Mouse (Mus musculus) myocyte (in vitro differentiated cells): ENCODE data around the gene 1810055G02Rik.

Source experiments
- CEBPB ChIP-seq: IDR thresholded peaks from 2 replicates; pipeline ENCODE4 v1.6.1; 2011; ENCODE audit warnings: mild to moderate bottlenecking, moderate library complexity; ENCODE audit not compliant: poor library complexity, insufficient read depth, severe bottlenecking
- E2F4 ChIP-seq: IDR thresholded peaks from one replicate; pipeline ENCODE4 v1.6.1; 2011; ENCODE audit warnings: mild to moderate bottlenecking, control low read depth, moderate library complexity; ENCODE audit not compliant: insufficient read depth
- MAX ChIP-seq: IDR thresholded peaks from one replicate; pipeline ENCODE4 v1.6.1; 2011; ENCODE audit warnings: low read depth, mild to moderate bottlenecking, control low read depth
- MYOD1 ChIP-seq, 3 experiments: IDR thresholded peaks; one replicate each; pipeline ENCODE4 v1.6.1; 2011; ENCODE audit warnings: control low read depth in 2 of 3, low read depth in 2 of 3, mild to moderate bottlenecking in 2 of 3, moderate library complexity in 1 of 3; ENCODE audit not compliant: insufficient read length in 2 of 3, control insufficient read depth in 1 of 3
- MYOG ChIP-seq, 3 experiments: IDR thresholded peaks; one replicate each; pipeline ENCODE4 v1.6.1; 2011; ENCODE audit warnings: control low read depth in 2 of 3, low read depth in 2 of 3, mild to moderate bottlenecking in 2 of 3; ENCODE audit not compliant: insufficient read length in 2 of 3, control insufficient read depth in 1 of 3, insufficient read depth in 1 of 3
- POLR2A ChIP-seq: IDR thresholded peaks from one replicate; pipeline ENCODE4 v1.6.1; 2011; ENCODE audit warnings: low read depth, mild to moderate bottlenecking, control low read depth, moderate library complexity; ENCODE audit not compliant: insufficient read length
- POLR2AphosphoS2 ChIP-seq: IDR thresholded peaks from one replicate; pipeline ENCODE4 v1.6.1; 2011; ENCODE audit warnings: low read depth, control low read depth; ENCODE audit not compliant: insufficient read length
- REST ChIP-seq: IDR thresholded peaks from one replicate; pipeline ENCODE4 v1.6.1; 2011; ENCODE audit warnings: mild to moderate bottlenecking, control low read depth, moderate library complexity; ENCODE audit not compliant: insufficient read depth, insufficient read length
- TCF12 ChIP-seq: IDR thresholded peaks from one replicate; pipeline ENCODE4 v1.6.1; 2011; ENCODE audit warnings: mild to moderate bottlenecking, control low read depth; ENCODE audit not compliant: poor library complexity, insufficient read depth, severe bottlenecking
- TCF3 ChIP-seq: IDR thresholded peaks from one replicate; pipeline ENCODE4 v1.6.1; 2011; ENCODE audit warnings: low read depth, control low read depth; ENCODE audit not compliant: insufficient read length
- USF1 ChIP-seq: IDR thresholded peaks from one replicate; pipeline ENCODE4 v1.6.1; 2011; ENCODE audit warnings: low read depth, mild to moderate bottlenecking, control low read depth, moderate library complexity

DNA sequence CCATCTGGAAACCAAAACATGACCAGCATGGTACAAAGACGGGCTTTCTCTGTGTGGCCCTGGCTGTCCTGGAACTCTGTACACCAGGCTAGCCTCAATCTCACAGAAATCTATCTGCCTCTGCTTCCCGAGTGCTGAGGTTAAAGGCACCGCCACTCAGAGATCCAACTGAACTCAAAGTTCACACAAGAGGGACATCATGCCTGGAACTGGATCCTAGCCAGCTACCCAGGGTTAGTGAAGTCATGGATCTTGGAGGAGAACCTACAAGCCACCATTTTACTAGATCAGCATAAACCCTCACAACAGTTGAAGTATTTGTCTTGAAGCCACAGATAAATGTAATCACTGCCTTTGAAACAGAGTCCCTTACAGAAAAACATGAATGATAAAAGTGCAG is 27.9 kb downstream of the 1810055G02Rik start:
- TF ChIP-seq POLR2A (no peak), MYOD1 (IDR thresholded peaks at IDR 0.05; ENCODE audit: control insufficient read depth in 1 of 3, insufficient read length in 2 of 3, low read depth in 2 of 3) (no peak), MYOG (IDR thresholded peaks at IDR 0.05; ENCODE audit: control insufficient read depth in 1 of 3, insufficient read depth in 1 of 3, insufficient read length in 2 of 3, low read depth in 2 of 3) (no peak), USF1 (no peak), POLR2AphosphoS2 (no peak), TCF12 (no peak), MAX (no peak), REST (no peak), TCF3 (no peak), CEBPB (no peak), E2F4 (no peak)
